Mouse (Mus musculus): ENCODE data around the gene Mpp2. TPM values are rescaled to one million over a fixed set of nuclear protein-coding genes. Genes with fewer than 3 reads are reported as not detected.

The Mpp2 gene
- polyA plus RNA-seq, 1 experiment from 2014 or later, result 13.4 TPM

GRCm38 (mm10) chr11:102043381-102043780 is 44.9 kb downstream of the Mpp2 start:
- WGBS, result 85% methylated on average over 6 of the region's 6 CpGs
- no peak for ATAC-seq (ENCODE audit: low FRiP score, low read depth)
- H3K36me3 ChIP-seq, result no peaks in the 10 kb centered on the region
- H3K4me2 ChIP-seq (replicated peaks), result no peak overlapping the region
- H3K4me3 ChIP-seq, result no peak overlapping the region
- no peak overlapping the region for H3K27ac ChIP-seq
- no peaks in the 10 kb centered on the region for H3K27me3 ChIP-seq
- no peak overlapping the region for H3K9ac ChIP-seq
- no peaks in the 10 kb centered on the region for H3K4me1 ChIP-seq
- H3K9me3 ChIP-seq, result peaks cover 15% of the 10 kb centered on the region

GRCm38 (mm10) chr11:102042971-102043370 is 45.3 kb downstream of the Mpp2 start:
- ATAC-seq (ENCODE audit: low FRiP score, low read depth), result no peak
- H3K4me1 ChIP-seq, result no peaks in the 10 kb centered on the region

GRCm38 (mm10) chr11:102041350-102041949 is 46.9 kb downstream of the Mpp2 start, which contains the start of gene Cd300lg:
Gene Cd300lg, plus strand, starts transcription at chr11:102041509.
- peaks cover 15% of the 10 kb centered on the region for H3K9me3 ChIP-seq
- H3K27me3 ChIP-seq, result no peaks in the 10 kb centered on the region
- no peak within 1 kb of the TSS for H3K4me3 ChIP-seq
- no peaks in the 10 kb centered on the region for H3K36me3 ChIP-seq
- no peaks in the 10 kb centered on the region for H3K4me1 ChIP-seq
- H3K27ac ChIP-seq, result no peak within 1 kb of the TSS
- H3K9ac ChIP-seq, result no peak within 1 kb of the TSS
- H3K4me2 ChIP-seq (replicated peaks), result no peak within 1 kb of the TSS
- no peak; the same call in 1 of the 2 replicates for ATAC-seq (ENCODE audit: low FRiP score, low read depth)
- 49% methylated on average over 5 of the region's 5 CpGs for WGBS

More at GRCm38 (mm10) chr11:102042971-102043370, 45.3 kb downstream of the Mpp2 start:
- Histone ChIP-seq H3K4me3 (no peak overlapping the region), H3K9ac (no peak overlapping the region), H3K9me3 (peaks cover 15% of the 10 kb centered on the region), H3K4me2 (replicated peaks) (no peak overlapping the region), H3K36me3 (no peaks in the 10 kb centered on the region), H3K27me3 (no peaks in the 10 kb centered on the region), H3K27ac (no peak overlapping the region)
- 92% methylated on average over 13 of the region's 14 CpGs for WGBS

- H3K9ac ChIP-seq, result no peak overlapping the region
- ATAC-seq (ENCODE audit: low FRiP score, low read depth), result no peak
- WGBS, result 72% methylated on average over 4 of the region's 4 CpGs
Observed at GRCm38 (mm10) chr11:102040646-102041045, 47.7 kb downstream of the Mpp2 start.

GRCm38 (mm10) chr11:102040138-102040524 is 48.2 kb downstream of the Mpp2 start:
- H3K9ac ChIP-seq, result no peak overlapping the region
- peaks cover 3% of the 10 kb centered on the region for H3K9me3 ChIP-seq
- no peak overlapping the region; the same call in 1 of the 2 replicates for H3K4me2 ChIP-seq (replicated peaks)
- H3K27ac ChIP-seq, result no peak overlapping the region
- under 1% methylated on average over 9 of the region's 9 CpGs for WGBS
- H3K27me3 ChIP-seq, result no peaks in the 10 kb centered on the region
- H3K36me3 ChIP-seq, result no peaks in the 10 kb centered on the region
- H3K4me3 ChIP-seq, result no peak overlapping the region
- H3K4me1 ChIP-seq, result no peaks in the 10 kb centered on the region
- peak; percentile 48; the same call in 1 of the 2 replicates for ATAC-seq (ENCODE audit: low FRiP score, low read depth)

More at GRCm38 (mm10) chr11:102040646-102041045, 47.7 kb downstream of the Mpp2 start:
- Histone ChIP-seq H3K27ac (no peak overlapping the region), H3K9me3 (peaks cover 8% of the 10 kb centered on the region), H3K4me1 (no peaks in the 10 kb centered on the region), H3K27me3 (no peaks in the 10 kb centered on the region), H3K4me2 (replicated peaks) (no peak overlapping the region), H3K4me3 (no peak overlapping the region), H3K36me3 (no peaks in the 10 kb centered on the region)

GRCm38 (mm10) chr11:102039487-102040137 is 48.7 kb downstream of the Mpp2 start:
- H3K27ac ChIP-seq, result no peak overlapping the region
- H3K9ac ChIP-seq, result no peak overlapping the region
- no peaks in the 10 kb centered on the region for H3K9me3 ChIP-seq
- H3K4me3 ChIP-seq, result no peak overlapping the region
- no peaks in the 10 kb centered on the region for H3K27me3 ChIP-seq
- ATAC-seq (ENCODE audit: low FRiP score, low read depth), result no peak
- 72% methylated on average over 13 of the region's 13 CpGs for WGBS
- no peak overlapping the region; the same call in 1 of the 2 replicates for H3K4me2 ChIP-seq (replicated peaks)
- H3K4me1 ChIP-seq, result no peaks in the 10 kb centered on the region
- no peaks in the 10 kb centered on the region for H3K36me3 ChIP-seq

- Histone ChIP-seq H3K9ac (no peak overlapping the region), H3K27me3 (no peaks in the 10 kb centered on the region), H3K4me2 (replicated peaks) (no peak overlapping the region), H3K4me1 (no peaks in the 10 kb centered on the region), H3K4me3 (no peak overlapping the region), H3K9me3 (no peaks in the 10 kb centered on the region), H3K27ac (no peak overlapping the region), H3K36me3 (no peaks in the 10 kb centered on the region)
- ATAC-seq (ENCODE audit: low FRiP score, low read depth), result no peak
- WGBS, result 82% methylated on average over 6 of the region's 6 CpGs
Observed at GRCm38 (mm10) chr11:102037789-102038188, 50.5 kb downstream of the Mpp2 start.

- 87% methylated on average over 7 of the region's 7 CpGs for WGBS
- Histone ChIP-seq H3K4me2 (replicated peaks) (no peak overlapping the region), H3K27ac (no peak overlapping the region), H3K9me3 (no peaks in the 10 kb centered on the region), H3K27me3 (no peaks in the 10 kb centered on the region), H3K36me3 (no peaks in the 10 kb centered on the region), H3K9ac (no peak overlapping the region), H3K4me1 (no peaks in the 10 kb centered on the region), H3K4me3 (no peak overlapping the region)
- no peak for ATAC-seq (ENCODE audit: low FRiP score, low read depth)
Observed at GRCm38 (mm10) chr11:102036336-102036735, 52.0 kb downstream of the Mpp2 start.

- no peak overlapping the region for H3K9ac ChIP-seq
- no peak for ATAC-seq (ENCODE audit: low FRiP score, low read depth)
- H3K4me1 ChIP-seq, result no peaks in the 10 kb centered on the region
- no peaks in the 10 kb centered on the region for H3K9me3 ChIP-seq
- 0 out of 2 replicates have a peak, but pooled peaks cover 3% of the 10 kb centered on the region for H3K27me3 ChIP-seq
- 80% methylated on average over 5 of the region's 5 CpGs for WGBS
- no peak overlapping the region for H3K4me3 ChIP-seq
- no peaks in the 10 kb centered on the region for H3K36me3 ChIP-seq
- no peak overlapping the region for H3K4me2 ChIP-seq (replicated peaks)
- H3K27ac ChIP-seq, result no peak overlapping the region
Observed at GRCm38 (mm10) chr11:102035456-102035960, 52.8 kb downstream of the Mpp2 start.

GRCm38 (mm10) chr11:102034887-102035286 is 53.4 kb downstream of the Mpp2 start:
- Histone ChIP-seq H3K4me3 (no peak overlapping the region), H3K9me3 (no peaks in the 10 kb centered on the region), H3K27me3 (0 out of 2 replicates have a peak, but pooled peaks cover 3% of the 10 kb centered on the region), H3K4me1 (no peaks in the 10 kb centered on the region), H3K9ac (no peak overlapping the region), H3K36me3 (no peaks in the 10 kb centered on the region), H3K4me2 (replicated peaks) (no peak overlapping the region), H3K27ac (no peak overlapping the region)
- 70% methylated on average over 8 of the region's 8 CpGs for WGBS
- ATAC-seq (ENCODE audit: low FRiP score, low read depth), result no peak

GRCm38 (mm10) chr11:102033055-102033591 is 55.2 kb downstream of the Mpp2 start:
- WGBS, result 74% methylated on average over 12 of the region's 12 CpGs
- H3K4me1 ChIP-seq, result no peaks in the 10 kb centered on the region

GRCm38 (mm10) chr11:102031149-102031548 is 57.2 kb downstream of the Mpp2 start:
- Histone ChIP-seq H3K9me3 (no peaks in the 10 kb centered on the region), H3K4me1 (peaks cover 12% of the 10 kb centered on the region), H3K4me3 (no peak overlapping the region), H3K4me2 (replicated peaks) (no peak overlapping the region), H3K9ac (no peak overlapping the region), H3K36me3 (no peaks in the 10 kb centered on the region), H3K27me3 (0 out of 2 replicates have a peak, but pooled peaks cover 3% of the 10 kb centered on the region), H3K27ac (no peak overlapping the region)
- WGBS, result 75% methylated on average over 7 of the region's 7 CpGs
- no peak for ATAC-seq (ENCODE audit: low FRiP score, low read depth)

More at GRCm38 (mm10) chr11:102033055-102033591, 55.2 kb downstream of the Mpp2 start:
- Histone ChIP-seq H3K4me2 (replicated peaks) (no peak overlapping the region), H3K9ac (no peak overlapping the region), H3K27ac (no peak overlapping the region), H3K9me3 (no peaks in the 10 kb centered on the region), H3K36me3 (no peaks in the 10 kb centered on the region), H3K4me3 (no peak overlapping the region), H3K27me3 (0 out of 2 replicates have a peak, but pooled peaks cover 3% of the 10 kb centered on the region)
- ATAC-seq (ENCODE audit: low FRiP score, low read depth), result no peak
